Mouse (Mus musculus) kidney, postnatal 10 days (tissue): ENCODE measurements around the gene Znrf3.

Experiments
- DNase-seq: peaks from one replicate; pipeline ENCODE4 v3.0.0; 2021; ENCODE audit warnings: mixed read lengths

Znrf3 gene

DNA sequence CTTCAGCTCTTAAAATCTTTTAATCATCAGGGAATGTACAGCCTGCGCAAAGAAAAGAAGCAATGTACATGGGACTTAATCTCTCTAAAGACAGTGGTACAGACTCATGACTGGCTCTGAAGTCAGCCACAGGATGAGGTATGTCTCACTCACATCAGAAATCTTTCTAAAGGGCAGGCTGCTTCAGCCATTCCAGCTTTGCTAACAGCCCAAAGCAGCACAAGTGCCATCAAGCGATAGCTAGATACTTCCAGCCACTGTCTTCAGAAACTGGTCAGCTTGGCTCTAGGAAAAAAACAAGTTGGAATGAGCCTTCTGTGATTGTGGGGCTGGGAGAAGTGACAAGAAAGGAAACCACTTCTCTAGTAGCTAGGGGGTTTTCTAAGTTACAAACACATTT lies 7.0 kb downstream of the Znrf3 start:
- DNase-seq, result no peak

- no peak for DNase-seq
Observed at GRCm38 (mm10) chr11:5436988-5437387, 7.7 kb downstream of the Znrf3 start.

DNA sequence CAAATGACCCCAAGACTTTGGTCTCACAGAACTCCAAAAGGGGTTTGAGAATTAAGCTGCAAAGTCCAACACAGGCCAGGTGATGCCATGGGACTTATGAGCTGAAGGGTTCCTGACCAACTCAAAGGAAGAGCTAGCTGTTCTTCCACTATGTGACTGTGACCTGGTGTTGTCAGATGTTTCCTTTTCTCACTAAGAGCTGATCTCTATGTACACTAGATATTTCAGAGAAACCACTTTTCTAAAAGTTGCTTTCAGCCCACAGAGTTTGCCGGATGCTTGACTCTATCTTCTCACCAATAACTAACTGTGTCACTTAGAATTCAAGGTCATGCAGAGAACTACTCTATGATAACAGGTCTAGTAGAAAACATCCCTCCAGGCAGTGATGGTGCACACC lies 9.2 kb downstream of the Znrf3 start:
- DNase-seq, result no peak

DNA sequence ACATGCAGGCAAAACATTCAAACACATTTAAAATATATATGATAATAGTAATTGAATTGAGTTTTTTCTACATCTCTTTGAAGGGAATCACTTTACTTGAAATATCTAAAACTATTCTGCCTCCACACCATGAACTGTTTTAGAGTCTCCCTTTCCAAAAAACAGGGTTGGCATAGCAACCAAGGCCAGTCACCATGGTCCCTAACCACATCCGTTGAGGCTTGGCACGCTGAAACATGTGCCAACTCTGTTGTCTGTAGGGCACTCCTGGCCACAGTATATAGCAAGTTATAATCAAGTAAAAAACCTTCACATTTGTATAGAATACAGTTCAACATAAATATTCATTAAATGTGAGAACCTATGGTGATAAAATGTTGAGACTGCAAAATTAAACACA lies 12.3 kb downstream of the Znrf3 start:
- DNase-seq, result no peak

GRCm38 (mm10) chr11:5430863-5431262 lies 13.8 kb downstream of the Znrf3 start:
- DNase-seq, result no peak

DNA sequence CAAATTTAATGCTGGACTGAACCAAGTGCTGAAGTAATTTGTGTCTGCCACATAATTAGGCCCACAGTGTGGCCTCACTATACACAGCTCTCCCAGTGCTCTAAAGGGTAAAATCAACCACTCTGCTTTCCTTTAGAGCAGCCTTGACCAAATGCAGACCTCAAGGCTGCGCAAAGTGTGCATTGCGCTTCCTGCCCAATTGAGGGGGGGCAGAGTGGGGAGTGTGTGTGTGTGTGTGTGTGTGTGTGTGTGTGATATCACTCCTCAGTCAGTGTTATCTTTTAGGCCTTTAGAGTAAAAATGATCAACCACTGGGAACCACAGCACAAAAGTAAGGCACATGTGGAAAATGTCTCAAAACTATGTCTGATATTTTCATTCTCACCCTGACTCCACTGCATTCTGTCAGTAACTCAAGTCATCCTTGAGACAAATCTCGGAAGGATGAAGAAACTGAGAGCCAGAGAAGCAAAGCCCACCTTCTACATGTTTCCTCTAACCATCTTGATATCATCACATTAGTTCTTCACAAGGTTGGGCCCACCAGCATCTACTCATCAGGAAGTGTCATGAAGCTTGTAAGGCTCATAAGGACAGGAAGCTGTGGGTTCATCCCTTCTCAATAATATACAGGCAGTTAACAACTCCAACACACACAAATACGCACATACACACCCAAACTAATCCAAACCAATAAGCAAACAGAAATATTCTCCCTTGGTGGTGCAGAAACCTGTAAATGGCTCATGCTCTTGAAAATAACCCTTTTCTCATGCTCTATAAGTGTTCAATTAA lies 15.1 kb downstream of the Znrf3 start:
- no peak for DNase-seq

DNA sequence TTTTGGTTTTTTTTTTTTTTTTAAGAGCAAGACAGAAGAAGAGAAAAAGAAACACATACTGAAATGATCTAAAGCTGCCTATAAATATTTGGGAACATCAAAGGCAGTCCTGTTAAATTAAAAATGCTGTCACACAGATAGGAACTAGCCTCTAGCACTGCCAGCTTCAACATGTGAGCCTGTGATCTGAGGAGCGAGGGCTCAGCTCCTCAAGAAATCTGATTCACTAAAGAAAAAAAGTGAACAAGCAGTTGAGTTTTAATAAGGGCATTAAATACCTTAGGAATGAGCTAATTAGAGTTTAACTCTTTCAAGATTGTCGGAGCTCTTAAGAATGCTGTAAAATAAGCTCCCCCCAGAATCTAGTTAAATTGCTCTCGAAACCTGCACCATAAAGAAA lies 17.4 kb downstream of the Znrf3 start:
- DNase-seq, result no peak

DNA sequence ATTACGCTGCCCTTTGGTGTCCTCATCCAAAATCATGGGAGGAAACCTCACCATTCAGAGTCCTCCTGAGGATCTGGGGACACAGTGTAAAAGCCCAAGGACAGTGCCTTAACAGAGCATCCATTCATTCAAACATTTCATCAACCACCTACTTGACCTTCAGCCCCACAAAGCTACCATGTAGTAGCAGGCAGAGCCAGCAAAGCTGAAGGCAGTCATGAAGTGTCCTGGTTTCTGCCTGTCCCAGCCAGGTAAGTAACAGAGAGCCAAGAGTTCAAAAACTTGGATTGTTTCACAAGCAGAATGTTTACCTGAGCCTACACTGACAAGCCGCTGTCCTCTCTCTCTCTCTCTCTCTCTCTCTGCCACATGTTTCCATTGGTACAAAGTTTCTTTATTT lies 18.3 kb downstream of the Znrf3 start:
- DNase-seq, result no peak

GRCm38 (mm10) chr11:5425106-5425505 lies 19.5 kb downstream of the Znrf3 start:
- no peak for DNase-seq

GRCm38 (mm10) chr11:5424185-5424584 lies 20.5 kb downstream of the Znrf3 start:
- no peak for DNase-seq

GRCm38 (mm10) chr11:5423000-5423399 lies 21.6 kb downstream of the Znrf3 start:
- DNase-seq, result no peak

DNA sequence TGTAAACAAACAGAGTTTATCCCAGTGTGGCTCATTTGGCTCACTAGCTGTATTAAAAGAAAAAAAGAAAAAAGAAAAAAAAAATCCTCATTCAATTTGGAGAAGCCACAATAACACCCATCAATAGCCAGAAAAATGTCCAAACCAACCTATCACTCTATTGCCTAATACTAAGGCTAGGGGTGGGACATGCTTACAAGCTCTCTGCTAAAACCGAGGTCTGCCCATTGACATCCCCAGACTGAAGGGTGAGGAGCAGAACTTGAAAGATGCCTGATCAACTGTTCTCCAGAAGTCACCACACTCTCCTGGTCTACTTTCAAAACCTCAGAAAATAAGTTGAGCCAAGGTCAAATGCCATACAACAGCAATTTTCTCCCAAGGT lies 22.4 kb downstream of the Znrf3 start:
- DNase-seq, result no peak

- DNase-seq, result peak; percentile 56
Observed at GRCm38 (mm10) chr11:5421506-5422251, 23.0 kb downstream of the Znrf3 start.

DNA sequence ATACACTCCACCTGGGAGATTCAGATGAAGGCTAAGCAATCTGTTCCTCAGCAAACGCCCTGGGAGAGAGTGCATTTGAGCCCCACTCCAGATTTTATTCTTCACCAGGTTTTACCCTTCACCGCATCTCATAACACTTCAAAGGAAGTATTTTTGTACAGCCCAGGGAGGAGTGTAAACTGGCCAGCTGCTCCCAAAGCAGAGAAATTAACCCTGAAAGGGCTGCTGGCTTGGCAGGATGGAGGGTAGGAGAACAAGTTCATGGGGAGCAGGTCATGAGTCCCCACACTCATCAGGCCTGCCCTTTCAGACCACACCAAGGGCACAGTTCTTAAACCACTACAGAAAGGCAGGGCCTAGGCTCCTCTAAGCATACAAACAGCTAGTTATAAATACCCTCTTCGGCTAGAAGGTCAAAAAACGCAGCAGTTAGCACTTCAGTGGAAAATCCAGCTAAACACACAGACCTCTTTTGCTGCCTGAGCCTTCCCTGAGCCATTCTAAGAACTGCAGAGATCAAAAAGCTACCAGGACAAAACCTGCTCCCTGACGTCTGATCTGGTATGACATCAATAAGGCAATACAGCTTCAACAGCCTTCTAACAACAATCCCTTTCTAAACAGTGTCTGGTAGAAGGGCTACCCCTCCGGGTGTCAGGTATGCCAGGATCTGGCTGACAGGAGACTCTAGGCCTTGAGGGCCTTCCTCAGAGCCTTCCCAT lies 28.9 kb downstream of the Znrf3 start:
- DNase-seq, result peak; percentile 45

DNA sequence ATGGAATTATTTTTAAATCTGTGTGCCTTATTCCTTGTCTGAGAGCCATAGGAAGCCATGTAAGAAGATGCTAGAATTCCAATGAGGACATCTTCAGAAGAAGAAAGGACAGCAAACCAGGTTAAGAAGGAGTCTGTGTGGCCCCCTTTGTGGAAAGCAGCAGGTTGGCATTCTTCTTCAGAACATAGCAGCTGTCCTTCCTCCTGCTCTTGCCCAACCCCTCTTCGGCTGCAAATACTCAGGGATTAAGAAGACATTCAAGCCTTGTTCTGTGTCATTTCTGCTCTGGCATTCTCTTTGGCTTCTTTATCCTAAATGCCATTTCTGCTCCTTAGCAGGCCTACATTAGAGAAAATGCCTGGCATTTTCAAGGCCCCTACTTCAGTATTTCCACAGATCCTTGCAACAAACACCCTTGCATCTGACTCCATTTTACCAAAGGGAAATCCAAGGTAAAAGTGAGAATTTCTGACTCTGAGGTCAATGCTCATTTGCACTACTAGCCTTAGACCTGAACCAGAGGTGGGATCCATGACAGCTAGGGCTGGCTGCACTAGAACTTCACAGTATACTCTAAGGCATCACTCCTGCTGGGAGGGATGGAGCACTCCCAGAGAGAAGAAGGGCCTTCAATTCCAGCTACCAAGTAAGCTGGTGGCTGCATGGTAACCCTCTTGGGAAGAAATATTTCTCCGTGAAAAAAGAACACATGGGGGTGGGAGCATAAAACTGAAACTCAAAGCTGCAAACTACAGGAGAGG lies 29.6 kb downstream of the Znrf3 start:
- DNase-seq, result no peak

GRCm38 (mm10) chr11:5412644-5413190 lies 31.9 kb downstream of the Znrf3 start:
- DNase-seq, result no peak

GRCm38 (mm10) chr11:5411577-5411976 lies 33.1 kb downstream of the Znrf3 start:
- DNase-seq, result peak; percentile 47

DNA sequence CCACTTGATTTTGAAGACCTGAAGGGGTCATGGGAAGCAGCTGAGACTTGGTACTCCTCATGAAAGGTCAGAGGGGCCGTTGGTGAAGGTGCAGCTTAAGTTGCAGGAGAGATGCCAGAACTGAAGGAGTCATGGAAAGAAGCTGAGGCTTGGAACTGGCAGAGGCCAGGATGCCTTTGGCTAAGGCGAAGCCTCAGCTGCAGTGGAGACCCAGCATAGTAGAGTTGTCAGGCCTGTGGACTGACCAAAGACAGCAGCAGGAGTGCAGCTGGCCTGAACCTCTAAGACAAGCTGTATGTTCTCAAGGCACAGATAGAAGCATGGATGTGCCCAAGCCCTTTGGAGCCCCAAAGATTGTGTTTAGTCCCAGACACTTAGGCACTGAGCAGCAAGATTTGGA lies 40.5 kb downstream of the Znrf3 start:
- no peak for DNase-seq

DNA sequence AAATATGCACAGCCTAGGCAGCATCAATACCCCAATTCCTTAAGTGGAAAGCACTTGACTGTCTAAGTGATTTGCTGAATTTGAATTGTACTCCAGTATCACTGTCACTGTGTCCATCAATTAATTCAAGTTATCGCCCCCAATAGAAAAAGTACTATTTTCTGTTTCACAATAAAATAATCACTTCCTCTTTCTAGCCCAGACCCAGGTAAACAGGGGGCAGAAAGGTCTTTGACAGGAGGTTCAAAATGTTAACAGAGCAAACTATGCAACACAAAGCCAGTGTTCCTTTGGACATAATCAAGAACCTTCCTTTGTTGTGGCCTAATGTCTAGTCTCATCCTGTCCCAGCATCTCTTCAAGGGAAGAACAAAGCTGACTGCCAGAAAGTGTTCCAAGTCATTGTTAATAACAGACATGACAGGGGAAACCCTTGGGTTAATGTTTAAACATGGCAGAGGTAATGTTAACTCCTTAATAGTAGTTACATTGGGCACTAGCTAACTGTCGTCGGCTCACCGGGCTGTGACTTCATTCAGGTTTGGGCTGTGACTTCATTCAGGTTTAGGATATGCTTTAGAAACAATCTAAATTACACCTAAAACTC lies 42.4 kb downstream of the Znrf3 start:
- DNase-seq, result no peak

- no peak for DNase-seq
Observed at GRCm38 (mm10) chr11:5398301-5399053, 46.2 kb downstream of the Znrf3 start.
